Mouse (Mus musculus) MEL (cell line): Measurements from ENCODE around the gene Anks1.

Experiments
- CHD1 ChIP-seq: IDR thresholded peaks from 2 replicates; pipeline ENCODE4 v1.6.1; 2012; ENCODE audit warnings: low read depth, mild to moderate bottlenecking, inconsistent platforms, low read length, improper control_type of control experiment
- CTCF ChIP-seq, 3 experiments: IDR thresholded peaks in 2 of 3; conservative IDR thresholded peaks in 1 of 3; 2 replicates each; pipeline ENCODE4 v1.5.1; 2011 to 2012; ENCODE audit warnings: low read length in 3 of 3, low read depth in 2 of 3, mild to moderate bottlenecking in 2 of 3, improper control_type of control experiment in 1 of 3, inconsistent platforms in 1 of 3, mixed read lengths in 1 of 3, moderate library complexity in 1 of 3; ENCODE audit not compliant: control insufficient read depth in 1 of 3, insufficient read depth in 1 of 3, poor library complexity in 1 of 3, severe bottlenecking in 1 of 3
- E2F4 ChIP-seq: IDR thresholded peaks from 2 replicates; pipeline ENCODE4 v1.6.1; 2011; ENCODE audit warnings: low read depth, low read length, improper control_type of control experiment, borderline replicate concordance
- GABPA ChIP-seq: IDR thresholded peaks from 2 replicates; pipeline ENCODE4 v1.6.1; 2012; ENCODE audit warnings: low read depth, mild to moderate bottlenecking, inconsistent platforms, low read length, improper control_type of control experiment, moderate library complexity
- GATA1 ChIP-seq: IDR thresholded peaks from 2 replicates; pipeline ENCODE4 v1.6.1; 2011; ENCODE audit warnings: low read depth, low read length, improper control_type of control experiment
- HCFC1 ChIP-seq: IDR thresholded peaks from 2 replicates; pipeline ENCODE4 v1.6.1; 2012; ENCODE audit warnings: low read depth, mild to moderate bottlenecking, inconsistent platforms, low read length, improper control_type of control experiment, moderate library complexity
- JUND ChIP-seq: IDR thresholded peaks from 2 replicates; pipeline ENCODE4 v1.6.1; 2011; ENCODE audit warnings: low read depth, mild to moderate bottlenecking, improper control_type of control experiment, low read length
- MAX ChIP-seq: IDR thresholded peaks from 2 replicates; pipeline ENCODE4 v1.6.1; 2011; ENCODE audit warnings: low read length, improper control_type of control experiment
- MEF2A ChIP-seq: IDR thresholded peaks from 2 replicates; pipeline ENCODE4 v1.6.1; 2014; ENCODE audit warnings: low read depth, mild to moderate bottlenecking, inconsistent platforms, low read length, improper control_type of control experiment; ENCODE audit not compliant: poor library complexity, insufficient replicate concordance, severe bottlenecking; ENCODE audit errors: extremely low read depth
- MYB ChIP-seq: IDR thresholded peaks from 2 replicates; pipeline ENCODE4 v1.6.1; 2011; ENCODE audit warnings: mild to moderate bottlenecking, low read depth, low read length, improper control_type of control experiment
- POLR2A ChIP-seq, 2 experiments: IDR thresholded peaks; 2 replicates each; pipeline ENCODE4 v1.6.1; 2011 to 2012; ENCODE audit warnings: low read length in 2 of 2, mild to moderate bottlenecking in 2 of 2, control low read depth in 1 of 2, improper control_type of control experiment in 1 of 2, low read depth in 1 of 2, moderate library complexity in 1 of 2; ENCODE audit not compliant: control insufficient read depth in 1 of 2, insufficient read depth in 1 of 2, poor library complexity in 1 of 2
- SMC3 ChIP-seq: IDR thresholded peaks from 2 replicates; pipeline ENCODE4 v1.6.1; 2011; ENCODE audit warnings: low read depth, low read length, improper control_type of control experiment
- TBP ChIP-seq: IDR thresholded peaks from 2 replicates; pipeline ENCODE4 v1.8.0; 2011; ENCODE audit warnings: low read depth, low read length, improper control_type of control experiment
- USF1 ChIP-seq: IDR thresholded peaks from 2 replicates; pipeline ENCODE4 v1.6.1; 2014; ENCODE audit warnings: low read depth, mild to moderate bottlenecking, inconsistent platforms, low read length, improper control_type of control experiment, moderate library complexity

GRCm38 (mm10) chr17:28005393-28005792 is 96.3 kb downstream of the Anks1 start:
- TF ChIP-seq POLR2A (IDR thresholded peaks at IDR 0.05; ENCODE audit: control insufficient read depth in 1 of 2, insufficient read depth in 1 of 2, low read depth in 1 of 2, low read length in 2 of 2, poor library complexity in 1 of 2): no peak
- no peak for TF ChIP-seq CTCF (IDR thresholded peaks at IDR 0.05 in 2 of 3, conservative IDR thresholded peaks at IDR 0.05 in 1 of 3; ENCODE audit: control insufficient read depth in 1 of 3, insufficient read depth in 1 of 3, low read depth in 2 of 3, low read length in 3 of 3, poor library complexity in 1 of 3, severe bottlenecking in 1 of 3)
- no peak for TF ChIP-seq HCFC1
- TF ChIP-seq CHD1: no peak
- no peak for TF ChIP-seq JUND
- TF ChIP-seq SMC3: no peak
- TF ChIP-seq GABPA: no peak
- no peak for TF ChIP-seq MAX
- no peak for TF ChIP-seq USF1
- no peak for TF ChIP-seq GATA1
- no peak for TF ChIP-seq MEF2A
- TF ChIP-seq TBP: no peak
- no peak for TF ChIP-seq E2F4
- no peak for TF ChIP-seq MYB
